Mouse (Mus musculus) left cerebral cortex, adult 11 months (tissue): ENCODE measurements at regions not wholly inside any gene's neighbourhood (a gene's known extent, or its start where the extent isn't known, plus 50 kb on each side); places are given as distances from the start of the nearest gene placed in this dataset.

Experiments
- DNase-seq: peaks from one replicate; pipeline ENCODE4 v3.0.0; 2022; ENCODE audit warnings: low spot score

DNA sequence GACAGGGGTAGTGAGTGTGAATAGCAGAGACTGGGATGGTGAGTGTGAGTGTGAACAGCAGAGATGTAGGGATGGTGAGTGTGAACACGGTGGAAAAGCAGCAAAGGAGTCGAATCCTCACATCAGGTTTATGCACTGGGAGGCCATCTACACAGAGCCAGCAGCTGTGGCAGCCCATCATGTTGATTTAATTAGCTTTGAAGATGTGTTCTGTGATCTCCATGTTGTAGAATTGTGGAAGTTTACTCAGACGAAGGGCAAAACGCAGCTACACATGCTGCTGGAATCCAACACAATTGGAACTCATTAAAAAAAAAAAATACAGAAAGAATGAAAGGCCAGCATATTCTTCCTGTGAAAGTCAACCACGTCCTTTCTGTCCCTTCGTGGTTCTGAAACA, 80.2 kb upstream of the Lrig3 start:
- no peak for DNase-seq

DNA sequence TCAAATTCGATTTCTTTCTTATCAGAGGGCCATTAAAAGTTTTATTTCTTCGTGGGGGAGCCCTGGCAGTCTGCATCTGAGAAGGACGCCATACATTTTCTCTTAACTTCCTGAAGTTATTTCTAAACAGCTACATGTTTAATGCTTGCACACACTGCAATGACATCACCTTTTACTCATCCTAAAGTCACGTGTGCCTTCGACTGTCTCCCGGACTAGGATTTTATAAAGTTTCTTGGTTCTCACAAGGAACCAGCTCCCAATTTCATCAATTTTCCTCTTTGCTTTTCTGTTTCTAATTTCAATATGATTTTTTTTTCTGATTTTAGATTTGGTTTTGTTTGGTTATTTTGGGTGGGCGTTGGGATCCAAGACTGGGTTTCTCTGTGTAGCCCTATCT, 73.8 kb upstream of the Lrig3 start:
- no peak for DNase-seq

DNA sequence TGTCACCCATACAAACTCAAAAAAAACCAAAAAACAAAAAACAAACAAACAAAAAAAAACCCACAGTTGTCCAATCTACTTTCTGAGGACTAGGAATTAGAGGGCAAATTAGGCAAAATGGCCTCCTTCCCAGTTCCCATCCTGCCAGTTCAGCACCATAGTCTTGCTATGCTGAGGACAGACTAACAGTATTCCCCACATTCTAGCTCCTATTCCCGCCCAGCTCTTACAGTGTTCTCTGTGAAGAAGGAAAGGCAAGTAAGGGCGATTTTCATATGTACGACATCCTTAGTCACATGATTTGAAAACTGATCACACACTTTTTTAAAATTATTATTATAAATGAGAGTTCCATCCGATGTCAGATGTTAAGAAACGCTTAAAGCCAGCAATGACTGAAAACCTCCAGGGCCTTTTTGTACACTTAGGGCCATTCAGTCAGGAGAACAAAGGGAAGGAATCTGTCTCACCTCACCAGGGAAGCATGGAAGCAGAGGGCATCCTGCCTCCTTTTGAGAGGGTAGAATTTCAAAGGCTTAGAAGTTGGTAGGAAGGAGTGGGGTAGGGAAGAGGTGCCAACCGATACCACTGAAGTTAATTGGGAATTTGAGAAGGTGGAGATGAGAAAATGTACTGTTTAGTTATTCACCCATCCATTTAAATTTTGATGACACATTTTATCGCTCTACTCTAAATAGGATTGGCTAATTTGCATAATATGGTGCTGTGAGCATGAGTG, 70.1 kb upstream of the Lrig3 start:
- DNase-seq = no peak

DNA sequence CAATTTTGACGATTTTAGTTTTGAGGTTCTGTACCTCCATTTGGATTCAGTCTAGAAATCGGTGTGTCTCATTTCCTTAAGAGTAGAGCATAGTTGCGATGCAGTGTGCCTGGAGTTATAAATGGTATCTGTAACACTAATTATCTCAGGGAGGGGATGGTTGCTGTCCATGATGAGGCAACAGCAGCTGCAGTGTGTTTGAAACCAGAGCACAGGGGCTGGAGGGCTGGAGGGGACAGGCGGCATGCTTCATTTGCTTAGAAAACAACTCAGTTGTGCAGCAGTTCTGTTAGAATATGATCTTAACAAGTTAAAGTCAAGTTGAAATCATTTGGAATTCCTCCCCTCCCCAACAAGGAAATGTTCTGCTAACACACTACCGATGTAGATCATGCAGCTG, 69.3 kb upstream of the Lrig3 start:
- DNase-seq = no peak

DNA sequence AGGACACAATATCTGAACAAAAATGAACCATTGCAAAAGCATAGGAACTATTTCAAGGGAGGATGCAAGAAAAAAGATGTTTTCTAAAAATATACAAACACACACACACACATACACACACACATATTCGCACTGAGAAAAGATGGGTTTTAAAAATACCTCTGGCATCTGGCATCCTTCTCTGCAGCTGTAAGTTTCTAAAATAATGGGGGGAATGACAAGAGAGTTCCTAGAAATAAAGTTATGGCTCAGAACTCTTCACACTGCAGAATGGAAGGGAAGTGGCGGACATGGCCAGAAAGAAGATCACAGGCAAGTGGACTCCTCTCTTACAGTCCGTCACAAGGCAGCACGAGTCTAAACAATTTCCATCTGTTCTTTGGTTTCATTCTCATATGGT, 66.5 kb upstream of the Lrig3 start:
- peak; percentile 4 for DNase-seq

DNA sequence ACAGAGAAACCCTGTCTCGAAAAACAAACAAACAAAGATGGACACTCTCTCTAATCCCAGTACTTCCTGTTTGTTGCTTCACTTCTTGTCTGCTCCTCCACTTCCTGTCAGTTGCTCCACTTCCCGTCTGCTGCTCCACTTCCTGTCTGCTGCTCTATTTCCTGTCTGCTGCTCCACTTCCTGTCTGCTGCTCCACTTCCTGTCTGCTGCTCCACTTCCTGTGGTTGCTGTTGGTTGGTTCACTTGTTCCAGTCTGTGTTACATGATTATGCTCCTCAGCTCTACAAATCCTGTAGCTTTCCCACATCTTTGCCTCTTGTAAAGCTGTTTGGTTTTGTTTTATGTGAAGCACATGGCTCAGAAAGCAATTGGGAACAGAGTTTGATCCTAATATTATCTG, 65.4 kb upstream of the Lrig3 start:
- DNase-seq = no peak

DNA sequence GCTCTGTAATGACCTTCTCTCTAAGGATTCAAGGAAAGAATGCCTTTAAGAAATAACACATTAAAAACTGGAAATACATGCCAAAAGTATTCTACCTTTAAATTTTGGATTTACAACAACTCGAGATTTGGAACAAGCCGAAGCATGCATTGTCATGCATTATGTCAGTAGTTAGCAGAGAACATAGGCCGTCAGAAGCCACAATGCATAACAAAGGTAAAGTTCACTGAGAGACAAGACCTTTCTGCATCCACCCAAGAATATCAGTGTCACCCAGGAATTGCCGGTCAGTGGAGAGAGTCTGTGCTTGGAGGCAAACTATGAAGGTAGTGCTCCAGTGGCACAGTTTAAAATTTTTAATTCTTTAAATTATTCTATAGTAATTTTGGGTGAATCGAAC, 63.3 kb upstream of the Lrig3 start:
- no peak for DNase-seq

DNA sequence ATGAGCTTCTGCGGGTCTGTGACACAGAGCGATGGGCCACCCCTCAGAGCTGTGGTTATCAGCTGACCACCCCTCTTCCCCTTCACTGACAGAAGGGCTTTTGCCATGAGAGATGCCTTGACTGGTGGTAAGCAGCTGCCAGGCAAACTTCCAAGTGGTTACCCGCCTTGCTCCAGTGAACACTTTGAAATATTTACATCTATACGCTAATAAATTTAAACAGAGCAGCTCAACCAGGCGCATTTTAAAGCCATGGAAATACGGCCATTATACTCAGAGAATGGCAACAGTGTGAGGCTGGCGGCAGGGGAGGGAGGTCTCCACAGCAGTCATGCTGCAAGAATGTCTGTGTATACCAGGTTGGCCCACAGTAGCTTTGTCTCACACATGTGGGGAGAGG, 53.8 kb upstream of the Lrig3 start:
- no peak for DNase-seq
